Comparison of ENCODE assay signal across 10 mouse cellular contexts in genomic region chr9:110330341-110330740, GRCm38 (mm10).
"Had no signal": no experiment of that assay in that cellular context is flagged by ENCODE, and none has a peak within 500 bp of the region (broad histone marks: within the 10 kb centered on the region; RNA-seq: fewer than 3 reads in every experiment).

No protein-coding gene starts in this region.

- H3K36me3 ChIP-seq: kidney, embryonic 15.5 days; midbrain, embryonic 12.5 days had no signal

- H3K4me3 ChIP-seq: kidney, embryonic 15.5 days; left cerebral cortex, adult 2 months; midbrain, embryonic 12.5 days had no signal

- H3K27me3 ChIP-seq: kidney, embryonic 15.5 days had no signal

- ATAC-seq: intestine, embryonic 16.5 days; midbrain, embryonic 16.5 days had no signal

- H3K27ac ChIP-seq: kidney, embryonic 15.5 days; left cerebral cortex, adult 2 months; midbrain, embryonic 12.5 days; stomach, postnatal 0 days had no signal

- H3K4me2 ChIP-seq: kidney, embryonic 15.5 days; lung, embryonic 14.5 days; midbrain, embryonic 12.5 days had no signal

- H3K9me3 ChIP-seq: kidney, embryonic 15.5 days; midbrain, embryonic 12.5 days had no signal

- H3K9ac ChIP-seq: kidney, embryonic 15.5 days; lung, embryonic 14.5 days; midbrain, embryonic 12.5 days had no signal

- DNase-seq: lung, embryonic 14.5 days; lung, postnatal 10 days; lung, postnatal 4 days; right cerebral cortex, postnatal 14 days had no signal
